23 mouse cellular contexts compared by ENCODE assay signal in genomic region chr10:94086315-94086714, GRCm38 (mm10). TPM values are rescaled to one million over a fixed set of nuclear protein-coding genes. Genes with fewer than 3 reads are reported as not detected.
DNase-seq lines count a peak whose midpoint lies in the region; ATAC-seq lines count a peak whose summit lies in the region.
"Had no signal": no experiment of that assay in that cellular context is flagged by ENCODE, and none has a peak within 500 bp of the region (broad histone marks: within the 10 kb centered on the region; RNA-seq: fewer than 3 reads in every experiment).

No protein-coding gene starts in this region.

- no peak for DNase-seq in forebrain, embryonic 10.5 days (ENCODE audit: extremely low spot score, low spot score)
- peak; percentile 6 to 44 for DNase-seq in layer of hippocampus, adult 18-20 months (ENCODE audit: low spot score in 2 of 2)
- no peak for DNase-seq in layer of hippocampus, adult 9-10 months (ENCODE audit: low spot score)
- DNase-seq in right cerebral cortex, adult 18-20 months: peak; percentile 18
- no peak for DNase-seq in right cerebral cortex, postnatal 25 days
- no peak for DNase-seq in urinary bladder, postnatal 36 days (ENCODE audit: low spot score in 2 of 2)
- DNase-seq in spleen, adult 18-20 months: no peak
- DNase-seq: adrenal gland, postnatal 14 days; cerebellum, adult 11-12 months; cerebellum, postnatal 14 days; gastrocnemius, adult 2 months; liver; retina, postnatal 1 day; thymus, postnatal 4 days had no signal

- peaks cover 4% of the 10 kb centered on the region for H3K4me1 ChIP-seq in forebrain, embryonic 16.5 days (replicated peaks; ENCODE audit: control insufficient read depth, insufficient read depth, low read length)
- H3K4me1 ChIP-seq in forebrain, embryonic 10.5 days: peaks cover 28% of the 10 kb centered on the region

- H3K36me3 ChIP-seq in forebrain, embryonic 16.5 days (ENCODE audit: control insufficient read depth, insufficient read depth): no peaks in the 10 kb centered on the region
- peaks cover 12% of the 10 kb centered on the region for H3K36me3 ChIP-seq in forebrain, embryonic 10.5 days (replicated peaks)

- H3K9me3 ChIP-seq in forebrain, embryonic 16.5 days (ENCODE audit: control insufficient read depth, low read length): no peaks in the 10 kb centered on the region
- peaks cover 3% of the 10 kb centered on the region; the same call in 1 of the 2 replicates for H3K9me3 ChIP-seq in forebrain, embryonic 10.5 days
- H3K9me3 ChIP-seq: forebrain, embryonic 13.5 days had no signal

- H3K4me3 ChIP-seq in forebrain, embryonic 16.5 days (replicated peaks; ENCODE audit: low read length): no peak overlapping the region
- no peak overlapping the region for H3K4me3 ChIP-seq in forebrain, embryonic 10.5 days
- H3K4me3 ChIP-seq: forebrain, embryonic 13.5 days; gastrocnemius, adult 2 months; heart, embryonic 13.5 days; midbrain, embryonic 13.5 days; myocyte had no signal

- ATAC-seq in forebrain, embryonic 16.5 days: peak; percentile 55; the same call in 1 of the 2 replicates
- ATAC-seq: forebrain, embryonic 13.5 days; hindbrain, embryonic 16.5 days; intestine, postnatal 0 days; lung, postnatal 0 days; midbrain, embryonic 13.5 days had no signal

- WGBS in forebrain, embryonic 16.5 days: 47% methylated on average over 8 of the region's 8 CpGs
- WGBS in forebrain, embryonic 10.5 days: 94% methylated on average over 8 of the region's 8 CpGs

- H3K27ac ChIP-seq in forebrain, embryonic 16.5 days (ENCODE audit: low read length): no peak overlapping the region
- no peak overlapping the region for H3K27ac ChIP-seq in forebrain, embryonic 10.5 days
- H3K27ac ChIP-seq: forebrain, embryonic 13.5 days; gastrocnemius, adult 2 months; heart, embryonic 13.5 days; kidney, postnatal 0 days; midbrain, embryonic 13.5 days had no signal

- no peak overlapping the region for H3K9ac ChIP-seq in forebrain, embryonic 16.5 days (replicated peaks; ENCODE audit: low read depth, low read length)
- H3K9ac ChIP-seq: forebrain, embryonic 13.5 days; heart, embryonic 13.5 days; midbrain, embryonic 13.5 days had no signal

- H3K4me2 ChIP-seq in forebrain, embryonic 16.5 days (ENCODE audit: low read length): no peak overlapping the region
- H3K4me2 ChIP-seq: forebrain, embryonic 13.5 days; heart, embryonic 13.5 days; midbrain, embryonic 13.5 days had no signal

- no peaks in the 10 kb centered on the region for H3K27me3 ChIP-seq in forebrain, embryonic 16.5 days (replicated peaks; ENCODE audit: control insufficient read depth, insufficient read depth, low read length)
- no peaks in the 10 kb centered on the region for H3K27me3 ChIP-seq in forebrain, embryonic 10.5 days (ENCODE audit: poor library complexity, severe bottlenecking)
- H3K27me3 ChIP-seq: forebrain, embryonic 13.5 days; heart, embryonic 13.5 days; midbrain, embryonic 13.5 days had no signal

RNA-seq across cellular contexts. Expression of gene Fgd6, which starts 50.5 kb away (rescaled TPM):
- 1.6 and 1.8 TPM in 2 replicates for polyA plus RNA-seq in forebrain, embryonic 16.5 days (2015; fragmentation: Nextera tagmentation; extraction: Ambion mirVana)
- polyA plus RNA-seq in forebrain, embryonic 10.5 days (2016; fragmentation: Nextera tagmentation; extraction: Ambion mirVana): 3.5 and 3.6 TPM in 2 replicates
- total RNA-seq in layer of hippocampus, adult 18-20 months (2021): 1 to 10 TPM; 9.8 to 9.9 TPM

RNA-seq across cellular contexts. Expression of gene Vezt, which starts 50.7 kb away (rescaled TPM):
- 67.1 and 71.4 TPM in 2 replicates for polyA plus RNA-seq in forebrain, embryonic 16.5 days (2015; fragmentation: Nextera tagmentation; extraction: Ambion mirVana)
- polyA plus RNA-seq in forebrain, embryonic 10.5 days (2016; fragmentation: Nextera tagmentation; extraction: Ambion mirVana): 28.1 and 28.9 TPM in 2 replicates
- 10 to 100 TPM; 58.2 to 62.3 TPM for total RNA-seq in layer of hippocampus, adult 18-20 months (2021)

Comparison
In these comparisons a context has a peak if more than half of its experiments do, and no peak if none do; other contexts are left out.
1. DNase-seq: peak in layer of hippocampus, adult 18-20 months (2 of 2) and right cerebral cortex, adult 18-20 months (single experiment); none in forebrain, embryonic 10.5 days (single experiment), layer of hippocampus, adult 9-10 months (single experiment), right cerebral cortex, postnatal 25 days (single experiment), urinary bladder, postnatal 36 days (0 of 2) and spleen, adult 18-20 months (0 of 2).